Mouse (Mus musculus) lung, adult 18-20 months (tissue): Measurements from ENCODE around the gene Rfx4.

Experiments
- DNase-seq, 2 experiments: peaks; one replicate each; pipeline ENCODE4 v3.0.0; 2022; ENCODE audit warnings: mixed read lengths in 2 of 2

Rfx4 gene

DNA sequence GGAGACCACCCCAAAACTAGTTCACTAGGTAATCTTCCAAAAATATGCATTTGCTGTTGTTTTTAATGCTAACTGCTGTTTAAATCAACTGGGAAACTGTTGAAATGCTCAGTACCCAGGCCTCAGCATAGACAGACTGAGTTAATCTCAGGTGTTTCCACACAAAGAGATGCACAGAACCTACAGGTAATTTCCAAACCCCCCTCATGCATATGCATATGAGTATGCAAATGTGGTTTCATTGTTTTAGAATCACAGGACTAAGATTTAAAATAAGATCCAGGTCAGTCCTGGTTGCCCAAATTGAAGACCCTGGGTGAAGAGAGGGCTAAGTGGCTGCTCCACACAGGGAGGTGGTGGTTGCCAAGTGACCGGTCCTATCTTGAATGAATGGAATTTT lies 157.3 kb downstream of the Rfx4 start:
- DNase-seq = no peak

- DNase-seq = no peak
Measured at GRCm38 (mm10) chr10:84915476-84915875, 159.6 kb downstream of the Rfx4 start.

DNA sequence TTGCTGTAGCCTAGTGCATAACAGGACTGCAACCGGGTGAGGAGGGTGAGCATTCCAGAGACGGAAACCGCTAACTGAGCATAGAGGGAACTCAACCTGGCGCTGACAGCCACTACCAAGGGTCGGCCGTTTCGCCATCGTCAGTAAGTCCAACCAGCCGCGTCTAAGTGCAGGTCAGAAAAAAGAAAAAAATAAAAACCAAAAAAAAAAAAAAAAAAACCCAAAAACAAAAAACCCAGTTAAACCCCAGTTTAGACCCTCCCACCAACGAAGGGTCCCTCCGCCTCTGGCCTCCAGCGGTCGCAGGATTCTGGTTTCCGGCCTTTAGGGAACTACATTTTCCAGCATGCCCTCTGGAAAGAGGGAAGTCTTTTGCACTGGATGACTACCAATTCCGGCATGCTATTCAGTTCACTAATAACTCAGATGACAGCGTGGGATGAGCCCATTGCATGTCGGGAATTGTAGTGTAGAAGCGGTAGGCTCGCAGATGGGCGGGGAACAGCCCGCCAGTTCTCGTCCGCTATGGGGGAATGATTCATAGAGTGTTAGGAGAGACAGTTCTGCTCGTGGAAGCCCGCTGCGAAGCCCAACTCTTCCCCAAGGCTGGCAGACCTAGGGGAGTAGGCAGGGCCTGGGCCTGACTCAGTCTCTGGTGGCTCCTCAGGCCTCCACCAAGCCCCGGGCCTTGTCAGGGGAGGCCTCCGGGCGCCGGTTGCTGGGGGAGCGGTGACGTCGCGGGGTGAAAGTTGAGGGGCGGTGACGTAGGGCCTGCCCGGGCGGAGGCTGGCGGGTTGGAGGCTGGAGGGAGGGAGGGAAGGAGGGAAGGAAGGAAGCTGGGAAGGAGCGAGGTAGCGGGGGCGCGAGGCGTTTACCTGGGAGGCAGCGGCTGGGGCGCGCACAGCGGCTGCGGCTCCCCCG lies 161.2 kb downstream of the Rfx4 start, which contains the start of gene Ric8b:
TSS of gene Ric8b (plus strand) at position 807 of the 921 bp plus-strand sequence.
- DNase-seq = peak; percentile 97

- DNase-seq = no peak
Measured at GRCm38 (mm10) chr10:84917731-84918095, 161.9 kb downstream of the Rfx4 start.

DNA sequence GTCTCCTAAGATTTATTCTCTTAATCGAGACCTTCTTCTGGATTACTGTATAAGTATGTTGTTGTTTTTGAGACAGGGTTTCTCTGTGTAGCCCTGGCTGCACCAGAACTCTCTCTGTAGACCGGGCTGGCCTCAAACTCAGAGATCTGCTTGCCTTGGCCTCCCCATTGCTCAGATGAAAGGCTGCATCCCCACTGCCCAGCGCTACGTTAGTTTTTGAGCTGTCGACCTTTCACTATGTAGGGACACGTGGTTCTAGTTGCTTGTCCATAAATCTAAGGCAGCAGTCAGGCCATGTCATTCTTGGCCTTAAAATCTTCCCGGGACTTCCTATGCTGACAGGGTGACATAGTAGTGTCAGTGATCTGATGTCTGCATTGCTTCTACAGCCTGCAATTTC lies 170.5 kb downstream of the Rfx4 start:
- no peak for DNase-seq

- DNase-seq = no peak
Measured at GRCm38 (mm10) chr10:84926885-84927284, 171.0 kb downstream of the Rfx4 start.

DNA sequence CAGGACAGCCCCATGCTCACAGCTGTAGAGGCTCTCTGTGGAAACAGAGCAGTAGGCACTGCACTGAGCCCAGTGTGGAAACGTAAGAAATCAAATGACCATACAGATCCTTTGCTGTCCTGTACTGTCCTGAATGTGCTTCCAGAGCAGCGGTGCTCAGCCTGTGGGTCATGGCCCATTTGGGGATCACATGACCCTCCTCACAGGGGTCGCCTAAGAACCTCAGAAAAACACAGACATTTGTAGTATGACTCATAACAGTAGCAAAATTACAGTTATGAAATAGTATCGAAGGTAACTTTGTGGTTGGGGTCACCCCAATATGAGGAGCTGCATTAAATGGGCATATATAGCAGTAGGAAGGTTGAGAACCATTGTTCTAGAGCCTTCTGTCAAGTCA lies 172.6 kb downstream of the Rfx4 start:
- DNase-seq = no peak

GRCm38 (mm10) chr10:84935553-84936209 lies 179.8 kb downstream of the Rfx4 start:
- peak in 1 of 2 experiments; percentile 7 for DNase-seq

GRCm38 (mm10) chr10:84936832-84937515 lies 181.1 kb downstream of the Rfx4 start:
- DNase-seq = no peak

- DNase-seq = no peak
Measured at GRCm38 (mm10) chr10:84938094-84938820, 182.4 kb downstream of the Rfx4 start.

DNA sequence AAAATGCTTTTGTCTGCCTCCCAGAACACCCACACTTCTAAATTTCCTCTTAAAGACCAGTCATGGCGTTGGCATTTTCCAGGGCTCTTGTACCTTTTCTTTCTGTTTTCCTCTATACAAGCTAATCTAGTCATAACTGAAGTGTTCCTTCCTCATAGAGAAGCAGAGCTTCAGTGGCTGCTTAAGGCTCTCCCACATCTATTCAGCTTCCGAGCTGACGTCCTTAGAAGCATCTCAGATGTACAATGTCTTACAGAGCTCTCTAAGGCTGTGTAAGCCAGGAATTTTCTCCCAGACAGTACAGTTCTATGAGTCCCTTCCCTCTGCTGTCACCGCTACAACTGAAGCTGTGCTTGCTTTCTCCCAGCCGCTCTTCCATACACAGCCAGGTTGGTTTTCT lies 183.0 kb downstream of the Rfx4 start:
- DNase-seq = no peak

DNA sequence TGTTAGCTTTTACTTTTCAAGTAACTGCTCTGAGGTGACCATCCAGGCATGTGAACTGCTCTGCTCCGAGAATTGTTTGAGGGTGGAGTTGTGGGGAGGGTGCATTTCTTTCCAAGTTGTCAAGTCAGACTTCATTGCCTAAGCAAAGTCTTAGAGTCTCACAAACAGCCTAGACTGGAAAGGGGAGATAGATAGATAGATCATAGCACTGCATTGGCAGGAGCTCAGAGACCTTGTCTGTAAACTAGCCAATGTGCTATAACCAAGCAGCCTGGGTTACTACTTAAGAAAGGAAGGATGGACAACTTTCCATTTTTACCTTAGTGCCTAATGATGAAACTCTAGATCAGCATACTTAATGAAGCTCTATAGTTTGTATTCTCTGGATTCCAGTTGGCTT lies 184.5 kb downstream of the Rfx4 start:
- no peak for DNase-seq

DNA sequence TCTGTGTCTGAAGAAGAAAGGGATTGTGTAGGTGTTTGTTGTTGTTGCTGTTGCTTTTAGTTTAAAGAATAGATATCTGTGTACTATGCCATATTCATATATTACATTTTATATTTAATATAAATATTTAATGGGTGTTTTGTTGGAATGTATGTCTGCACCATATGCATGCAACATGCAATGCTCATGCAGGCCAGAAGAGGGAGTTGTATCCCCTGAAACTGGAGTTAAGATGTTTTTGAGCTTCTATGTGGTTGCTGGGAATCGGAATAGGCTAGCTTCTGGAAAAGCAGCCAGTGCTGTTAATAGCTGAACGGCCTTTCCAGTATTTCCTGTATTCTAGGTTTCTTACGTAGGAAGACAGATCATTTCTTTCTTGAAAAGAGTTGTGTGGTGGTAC lies 189.8 kb downstream of the Rfx4 start:
- DNase-seq = no peak

- DNase-seq = no peak
Measured at GRCm38 (mm10) chr10:84948970-84949683, 193.3 kb downstream of the Rfx4 start.

- DNase-seq = no peak
Measured at GRCm38 (mm10) chr10:84949684-84950010, 193.8 kb downstream of the Rfx4 start.

DNA sequence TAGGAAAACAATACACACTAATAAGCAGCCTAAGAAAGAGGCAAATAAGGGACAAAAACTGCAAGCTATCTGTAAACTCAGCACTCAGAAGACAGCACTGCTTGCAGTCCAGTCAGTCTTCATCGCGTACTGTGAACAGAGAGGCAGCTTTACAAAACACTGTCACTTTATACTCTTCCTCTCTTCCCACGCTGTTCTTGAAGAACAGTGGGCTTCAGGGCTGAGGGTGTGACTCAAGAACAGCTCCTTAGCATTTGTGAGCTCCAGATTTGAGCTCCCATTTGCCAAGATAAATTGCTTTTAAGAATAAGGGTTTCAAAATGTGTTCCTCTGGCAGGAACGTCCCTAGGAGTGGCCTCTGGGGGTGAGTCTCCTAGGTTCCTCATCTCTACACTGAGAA lies 194.5 kb downstream of the Rfx4 start:
- no peak for DNase-seq

DNA sequence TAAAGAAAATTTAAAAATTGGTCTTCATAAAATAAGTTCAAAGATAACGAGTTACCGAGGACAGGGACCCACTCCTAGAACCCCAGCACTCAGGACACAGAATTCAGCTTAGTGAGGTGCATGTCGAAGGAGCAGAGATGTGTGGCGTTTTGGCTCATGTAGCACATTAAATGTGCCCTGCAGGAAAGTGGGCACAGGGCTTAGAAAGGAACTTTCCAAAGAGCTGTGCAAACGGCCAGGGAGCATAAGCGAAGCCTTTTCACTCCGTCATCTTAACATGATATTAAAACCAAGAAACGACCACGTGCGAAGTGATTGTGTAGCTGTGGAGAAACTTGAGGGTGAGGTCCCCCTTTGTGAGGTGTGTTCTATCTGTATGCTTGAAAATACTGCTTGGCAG lies 198.4 kb downstream of the Rfx4 start:
- DNase-seq = no peak
